Mouse (Mus musculus) monocyte, adult 59 days (primary cell): Measurements from ENCODE around the gene Ern2. TPM values are rescaled to one million over a fixed set of nuclear protein-coding genes. Genes with fewer than 3 reads are reported as not detected.

Experiments used
- total RNA-seq, 2 experiments: library from RNA; stranded (reverse); gene quantifications; one replicate each; pipeline ENCODE4 v1.2.4; 2023

Ern2 gene
- total RNA-seq: not detected

GRCm38 (mm10) chr7:122186043-122186442 is at the start of gene Ern2:
TSS of gene Ern2 (minus strand) at chr7:122186207.

GRCm38 (mm10) chr7:122219315-122219801 is 33.4 kb upstream of the Ern2 start, which contains the start of gene Chp2:
TSS of gene Chp2 (plus strand) at chr7:122219496.

GRCm38 (mm10) chr7:122158915-122159902 is 26.8 kb downstream of the Ern2 start, which contains the start of gene Plk1:
TSS of gene Plk1 (plus strand) at chr7:122159439.

GRCm38 (mm10) chr7:122132497-122133337 is 53.3 kb downstream of the Ern2 start, which contains the start of the genes Palb2 and Dctn5:
TSS of gene Palb2 (minus strand) at chr7:122132985.
TSS of gene Dctn5 (plus strand) at chr7:122133041.

Other genes with a start within 250 kb of the Ern2 start
- 10 to 100 TPM; 18.4 to 18.5 TPM for gene Cog7, start 204.5 kb downstream of the Ern2 start, total RNA-seq
- 10 to 100 TPM; 15.7 TPM for gene Gga2, start 165.0 kb downstream of the Ern2 start, total RNA-seq
- gene Ubfd1, start 119.0 kb downstream of the Ern2 start, total RNA-seq: 10 to 100 TPM; 23.3 to 31.2 TPM
- 1 to 10 TPM; 4.0 to 5.1 TPM for gene Ears2, start 118.9 kb downstream of the Ern2 start, total RNA-seq
- gene Ndufab1, start 84.3 kb downstream of the Ern2 start, total RNA-seq: 10 to 100 TPM; 50.9 to 57.4 TPM
- 1 to 10 TPM; 6.1 to 6.6 TPM for gene Palb2, start 53.2 kb downstream of the Ern2 start, total RNA-seq
- gene Dctn5, start 53.2 kb downstream of the Ern2 start, total RNA-seq: 10 to 100 TPM; 76.0 to 81.4 TPM
- gene Plk1, start 26.8 kb downstream of the Ern2 start, total RNA-seq: 1 to 10 TPM; 1.9 to 3.0 TPM
- 10 to 100 TPM in 1 of 2 experiments, 1 to 10 TPM in 1; 7.5 to 14.3 TPM for gene Chp2, start 33.3 kb upstream of the Ern2 start, total RNA-seq
- gene Prkcb, start 102.5 kb upstream of the Ern2 start, total RNA-seq: 100 to 1,000 TPM; 186 to 189 TPM